Mouse (Mus musculus) heart, embryonic 14.5 days (tissue): ENCODE results near the gene Mbd4. TPM values are rescaled to one million over a fixed set of nuclear protein-coding genes. Genes with fewer than 3 reads are reported as not detected.

ENCODE experiments used
- ATAC-seq: fragments of 200-750 bp; cut with Nextera tagmentation; 2 replicates; pipeline ENCODE4 v1.8.0; 2017; ENCODE audit warnings: low read depth, moderate TSS enrichment; ENCODE audit not compliant: insufficient number of reproducible peaks, insufficient read depth, low FRiP score
- H3K27ac ChIP-seq, 2 experiments: fragments of 200-500 bp in 1 of 2; fragments of 300-500 bp in 1 of 2; sonication (generic) in 1 of 2; replicated peaks in 1 of 2; 2 replicates each; pipeline ENCODE4 v1.5.1; 2012 to 2014; ENCODE audit warnings: low read depth in 2 of 2, low read length in 2 of 2, control low read depth in 1 of 2, mild to moderate bottlenecking in 1 of 2, mixed read lengths in 1 of 2; ENCODE audit not compliant: control insufficient read depth in 1 of 2, insufficient read depth in 1 of 2
- H3K27me3 ChIP-seq: fragments of 300-500 bp; sonication (generic); 2 replicates; pipeline ENCODE4 v1.6.1; 2014; ENCODE audit warnings: mild to moderate bottlenecking, low read length, control low read depth; ENCODE audit not compliant: control insufficient read depth, insufficient read depth
- H3K36me3 ChIP-seq: fragments of 300-500 bp; sonication (generic); 2 replicates; pipeline ENCODE4 v1.6.1; 2014; ENCODE audit warnings: mild to moderate bottlenecking, control low read depth, low read length, mixed read lengths; ENCODE audit not compliant: control insufficient read depth, insufficient read depth
- H3K4me1 ChIP-seq, 2 experiments: fragments of 200-500 bp in 1 of 2; fragments of 300-500 bp in 1 of 2; sonication (generic) in 1 of 2; 2 replicates each; pipeline ENCODE4 v1.6.1; 2012 to 2014; ENCODE audit warnings: low read length in 2 of 2, control low read depth in 1 of 2, mixed read lengths in 1 of 2; ENCODE audit not compliant: control insufficient read depth in 2 of 2, insufficient read depth in 2 of 2
- H3K4me2 ChIP-seq: fragments of 300-500 bp; sonication (generic); 2 replicates; pipeline ENCODE4 v1.6.1; 2014; ENCODE audit warnings: mild to moderate bottlenecking, low read length
- H3K4me3 ChIP-seq, 2 experiments: fragments of 200-500 bp in 1 of 2; fragments of 300-500 bp in 1 of 2; sonication (generic) in 1 of 2; 2 replicates each; pipeline ENCODE4 v1.5.1; 2012 to 2014; ENCODE audit warnings: low read length in 2 of 2, mild to moderate bottlenecking in 2 of 2, control low read depth in 1 of 2, low read depth in 1 of 2, moderate library complexity in 1 of 2; ENCODE audit not compliant: control insufficient read depth in 1 of 2, insufficient read depth in 1 of 2
- H3K9ac ChIP-seq: fragments of 300-500 bp; sonication (generic); 2 replicates; pipeline ENCODE4 v1.6.1; 2014; ENCODE audit warnings: mild to moderate bottlenecking, low read length
- H3K9me3 ChIP-seq: fragments of 300-500 bp; sonication (generic); 2 replicates; pipeline ENCODE4 v1.6.1; 2016; ENCODE audit warnings: low read length, control low read depth; ENCODE audit not compliant: control insufficient read depth
- WGBS: fragments of 180-500 bp; shearing (Covaris S2); extraction: QIAGEN DNeasy Blood & Tissue Kit; methylation state at CpG from one replicate; pipeline ENCODE4 v1.1.7; 2014; 5-methylcytosine and 5-hydroxymethylcytosine counted together
- polyA plus RNA-seq: library from polyadenylated mRNA; unstranded; fragments of >200 nt; fragmentation: Nextera tagmentation; extraction: Ambion mirVana; gene quantifications from 2 replicates; pipeline ENCODE4 v1.2.1, GENCODE M21; 2014

The Mbd4 gene
- polyA plus RNA-seq, 1 experiment from 2014 or later, result 7.6 TPM

DNA sequence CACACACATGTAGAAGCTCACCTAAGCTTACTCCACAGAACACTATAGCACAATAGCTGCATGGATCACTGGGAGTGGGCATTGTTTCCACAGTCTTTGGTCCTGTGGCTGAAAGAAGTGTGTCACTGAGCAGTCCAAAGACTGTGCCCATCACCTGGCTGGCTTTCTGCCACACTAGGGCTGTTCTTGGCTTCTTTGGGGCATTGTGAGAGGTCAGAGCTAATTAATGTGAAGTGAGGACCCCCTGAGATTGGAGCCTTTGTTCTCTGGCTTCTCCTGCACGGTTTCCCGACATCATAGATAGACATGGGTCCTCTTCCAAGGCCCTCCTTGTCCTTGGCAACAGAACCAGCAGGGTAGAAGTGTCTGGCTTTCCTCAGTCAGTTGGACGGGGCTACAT, 39.2 kb upstream of the Mbd4 start:
- Histone ChIP-seq H3K27me3 (no peaks in the 10 kb centered on the region), H3K27ac (no peak overlapping the region), H3K4me1 (peaks cover 13 to 18% of the 10 kb centered on the region in 2 experiments), H3K9me3 (0 out of 2 replicates have a peak, but pooled peaks cover 3% of the 10 kb centered on the region), H3K9ac (no peak overlapping the region), H3K4me3 (no peak overlapping the region), H3K36me3 (peaks cover 45% of the 10 kb centered on the region), H3K4me2 (no peak overlapping the region)
- 70% methylated on average over 3 of the region's 3 CpGs for WGBS
- no peak for ATAC-seq

DNA sequence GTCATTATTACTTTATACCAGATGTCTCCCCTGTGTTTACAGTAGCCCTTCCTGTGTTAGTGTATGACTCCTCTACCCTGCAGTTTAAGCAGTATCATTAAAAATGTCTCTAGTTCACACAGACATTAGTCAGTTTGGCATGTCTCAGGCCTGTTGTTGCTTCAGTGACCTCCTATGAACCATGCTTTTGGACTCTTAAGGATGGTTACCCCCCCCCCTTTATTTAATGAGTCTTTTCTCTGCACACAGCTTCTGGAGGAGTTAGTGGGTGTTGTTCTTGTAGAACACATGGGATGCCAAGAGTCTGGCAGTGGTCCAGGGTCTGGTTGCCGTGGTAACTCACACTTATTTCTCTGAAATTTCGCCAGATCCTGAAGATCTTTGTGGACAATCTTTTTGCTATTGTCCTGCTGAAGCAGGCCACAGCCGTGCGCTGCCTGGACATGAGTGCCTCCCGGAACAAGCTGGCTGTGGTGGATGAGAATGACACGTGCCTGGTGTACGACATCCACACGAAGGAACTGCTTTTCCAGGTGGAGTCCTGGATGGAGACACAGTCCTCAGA, 38.4 kb upstream of the Mbd4 start:
- ATAC-seq, result no peak
- Histone ChIP-seq H3K27me3 (no peaks in the 10 kb centered on the region), H3K27ac (no peak overlapping the region; a peak in 1 of 4 replicates), H3K9me3 (0 out of 2 replicates have a peak, but pooled peaks cover 3% of the 10 kb centered on the region), H3K4me3 (no peak overlapping the region), H3K9ac (no peak overlapping the region), H3K4me1 (peaks cover 9 to 14% of the 10 kb centered on the region in 2 experiments), H3K4me2 (no peak overlapping the region), H3K36me3 (peaks cover 53% of the 10 kb centered on the region)
- WGBS, result 62% methylated on average over 8 of the region's 8 CpGs

DNA sequence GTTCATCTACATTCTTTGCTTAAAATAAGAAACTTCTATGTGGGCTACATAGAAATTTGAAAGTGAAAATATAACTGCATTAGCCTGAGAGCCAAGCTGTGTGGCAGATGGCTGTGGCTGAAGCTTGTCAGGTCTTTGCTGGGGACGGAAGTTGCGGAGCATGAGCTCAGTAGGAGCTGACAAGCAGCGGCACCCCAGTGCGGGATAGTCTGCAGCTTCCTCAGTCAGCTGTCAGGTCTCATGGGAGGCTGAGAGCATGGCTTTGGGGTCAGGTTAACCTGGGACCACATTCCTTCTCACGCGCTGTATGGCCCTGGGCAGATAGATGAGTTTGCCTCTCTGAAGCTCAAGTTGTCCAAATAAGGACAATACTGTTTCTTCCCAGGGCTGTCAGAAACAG, 37.9 kb upstream of the Mbd4 start:
- no peak overlapping the region for H3K4me2 ChIP-seq
- H3K36me3 ChIP-seq, result peaks cover 52% of the 10 kb centered on the region
- no peak for ATAC-seq
- 43% methylated on average over 6 of the region's 6 CpGs for WGBS
- no peak overlapping the region for H3K4me3 ChIP-seq
- 0 out of 2 replicates have a peak, but pooled peaks cover 3% of the 10 kb centered on the region for H3K9me3 ChIP-seq
- H3K4me1 ChIP-seq, result peaks cover 9 to 14% of the 10 kb centered on the region in 2 experiments
- H3K9ac ChIP-seq, result no peak overlapping the region
- no peak overlapping the region; a peak in 1 of 4 replicates for H3K27ac ChIP-seq
- H3K27me3 ChIP-seq, result no peaks in the 10 kb centered on the region

DNA sequence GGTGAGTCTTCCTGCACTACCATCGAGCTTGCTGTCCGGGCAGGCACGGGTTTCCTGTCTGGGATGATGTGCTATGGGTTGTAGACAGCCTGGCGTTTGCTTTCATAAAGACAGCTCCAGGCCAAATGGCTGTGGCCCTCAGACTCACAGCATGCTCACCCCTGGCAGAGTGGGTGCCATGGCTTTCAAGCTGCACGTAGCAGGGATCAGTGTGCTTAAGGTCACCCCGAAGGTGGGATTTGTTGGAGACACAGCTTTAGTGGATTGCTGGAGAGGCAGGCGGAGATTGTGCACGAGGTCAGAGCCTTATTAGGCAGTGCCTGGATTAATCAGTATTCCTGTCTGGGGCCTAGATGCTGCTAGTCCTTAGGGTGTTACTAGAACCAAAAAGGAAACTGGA, 37.4 kb upstream of the Mbd4 start:
- Histone ChIP-seq H3K4me3 (no peak overlapping the region), H3K4me2 (no peak overlapping the region), H3K9me3 (0 out of 2 replicates have a peak, but pooled peaks cover 3% of the 10 kb centered on the region), H3K27me3 (no peaks in the 10 kb centered on the region), H3K36me3 (peaks cover 53% of the 10 kb centered on the region), H3K27ac (no peak overlapping the region), H3K9ac (no peak overlapping the region), H3K4me1 (peaks cover 9 to 14% of the 10 kb centered on the region in 2 experiments)
- ATAC-seq, result no peak
- 43% methylated on average over 8 of the region's 8 CpGs for WGBS

DNA sequence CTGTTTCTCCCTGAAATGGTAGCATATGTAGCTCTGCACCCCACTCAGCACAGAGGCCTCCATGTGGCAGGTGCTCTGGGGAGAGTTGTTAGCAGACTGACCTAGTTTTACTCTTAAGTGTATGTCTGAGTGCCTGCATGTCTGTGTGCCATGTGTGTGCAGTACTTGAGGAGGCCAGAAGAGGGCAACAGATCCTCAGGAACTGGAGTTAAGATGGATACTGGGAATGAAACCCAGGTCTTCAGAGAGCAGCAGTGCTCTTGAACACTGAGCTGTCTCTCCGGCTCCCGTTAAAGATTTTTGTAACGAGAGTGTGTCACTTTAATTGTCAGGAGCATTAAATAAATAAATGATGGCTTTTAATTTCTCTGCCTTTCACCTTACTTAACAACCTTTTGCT, 35.1 kb upstream of the Mbd4 start:
- no peak for ATAC-seq
- 0 out of 2 replicates have a peak, but pooled peaks cover 3% of the 10 kb centered on the region for H3K9me3 ChIP-seq
- H3K9ac ChIP-seq, result no peak overlapping the region
- no peak overlapping the region for H3K4me3 ChIP-seq
- 95% methylated on average over 3 of the region's 3 CpGs for WGBS
- H3K36me3 ChIP-seq, result peaks cover 48% of the 10 kb centered on the region
- no peak overlapping the region for H3K27ac ChIP-seq
- peaks cover 9 to 14% of the 10 kb centered on the region in 2 experiments for H3K4me1 ChIP-seq
- no peak overlapping the region for H3K4me2 ChIP-seq
- no peaks in the 10 kb centered on the region for H3K27me3 ChIP-seq

DNA sequence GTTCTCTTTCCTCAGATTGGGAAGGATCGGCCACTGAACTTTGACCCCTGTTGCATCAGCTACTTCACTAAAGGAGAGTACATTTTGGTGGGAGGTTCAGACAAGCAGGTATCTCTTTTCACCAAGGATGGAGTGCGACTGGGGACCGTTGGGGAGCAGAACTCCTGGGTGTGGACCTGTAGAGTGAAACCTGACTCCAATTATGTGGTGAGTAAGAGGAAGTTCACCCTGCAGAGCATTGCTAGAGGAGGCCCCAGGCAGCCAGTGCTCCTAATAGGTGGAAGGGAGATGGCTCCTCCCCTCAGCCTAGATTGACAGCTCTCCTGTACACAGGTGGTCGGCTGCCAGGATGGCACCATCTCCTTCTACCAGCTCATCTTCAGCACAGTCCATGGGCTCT, 33.7 kb upstream of the Mbd4 start:
- no peak overlapping the region for H3K27ac ChIP-seq
- 0 out of 2 replicates have a peak, but pooled peaks cover 3% of the 10 kb centered on the region for H3K9me3 ChIP-seq
- no peak for ATAC-seq
- no peaks in the 10 kb centered on the region for H3K27me3 ChIP-seq
- no peak overlapping the region for H3K9ac ChIP-seq
- H3K36me3 ChIP-seq, result peaks cover 37% of the 10 kb centered on the region
- peaks cover 9 to 14% of the 10 kb centered on the region in 2 experiments for H3K4me1 ChIP-seq
- no peak overlapping the region for H3K4me2 ChIP-seq
- no peak overlapping the region for H3K4me3 ChIP-seq
- WGBS, result 60% methylated on average over 4 of the region's 4 CpGs

DNA sequence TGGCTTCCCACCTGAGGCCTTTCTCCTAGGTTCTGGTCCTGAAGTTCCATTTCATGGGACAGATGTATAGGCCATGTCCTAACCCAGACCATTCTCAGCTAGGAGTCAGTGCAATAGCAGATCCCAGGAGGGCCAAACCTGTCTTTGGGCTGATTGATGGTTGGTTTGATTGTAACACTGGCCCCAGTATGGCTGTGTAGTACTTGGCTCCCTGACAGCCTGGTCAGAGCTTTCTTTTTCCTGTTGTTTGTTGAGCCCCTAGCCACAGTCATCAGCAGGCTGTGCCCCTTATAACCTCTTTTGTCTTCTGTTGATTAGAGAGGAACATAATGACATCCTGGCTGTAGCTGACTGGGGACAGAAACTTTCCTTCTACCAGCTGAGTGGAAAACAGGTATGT, 30.8 kb upstream of the Mbd4 start:
- ATAC-seq, result no peak; the same call in 1 of the 2 replicates
- H3K36me3 ChIP-seq, result peaks cover 40% of the 10 kb centered on the region
- no peaks in the 10 kb centered on the region for H3K27me3 ChIP-seq
- H3K9me3 ChIP-seq, result 0 out of 2 replicates have a peak, but pooled peaks cover 3% of the 10 kb centered on the region
- H3K4me2 ChIP-seq, result no peak overlapping the region
- peaks cover 7 to 11% of the 10 kb centered on the region in 2 experiments for H3K4me1 ChIP-seq
- H3K27ac ChIP-seq, result peak overlapping the region; percentile 33 to 64; a peak in 3 of 4 replicates
- no peak overlapping the region for H3K9ac ChIP-seq
- no peak overlapping the region for H3K4me3 ChIP-seq

DNA sequence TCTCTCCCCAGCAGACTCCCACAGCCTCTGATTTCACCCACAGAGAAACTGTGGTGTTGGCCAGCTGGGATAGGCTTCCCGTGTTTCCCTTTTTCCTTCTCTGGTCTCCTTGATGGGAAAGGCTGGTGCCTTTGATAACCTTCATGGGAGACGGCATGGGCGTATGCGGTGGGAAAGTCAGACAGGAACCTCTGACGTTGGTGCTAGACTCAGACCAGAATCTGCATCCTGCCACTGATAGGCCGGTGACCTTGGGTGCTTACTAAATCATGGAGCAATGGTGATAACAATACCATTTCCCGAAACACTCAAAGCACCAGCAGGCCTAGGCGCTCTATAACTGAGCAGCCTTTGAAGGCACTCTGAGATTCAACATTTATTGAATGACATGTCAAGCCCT, 27.6 kb upstream of the Mbd4 start:
- Histone ChIP-seq H3K4me1 (peaks cover 10 to 11% of the 10 kb centered on the region in 2 experiments), H3K27ac (peak overlapping the region; percentile 61 to 67), H3K4me2 (no peak overlapping the region), H3K27me3 (no peaks in the 10 kb centered on the region), H3K36me3 (peaks cover 29% of the 10 kb centered on the region), H3K4me3 (no peak overlapping the region), H3K9ac (no peak overlapping the region), H3K9me3 (no peaks in the 10 kb centered on the region)
- peak; percentile 52 for ATAC-seq
- WGBS, result 47% methylated on average over 8 of the region's 8 CpGs
